Mouse (Mus musculus): Measurements from ENCODE around the gene Iffo2.

DNA sequence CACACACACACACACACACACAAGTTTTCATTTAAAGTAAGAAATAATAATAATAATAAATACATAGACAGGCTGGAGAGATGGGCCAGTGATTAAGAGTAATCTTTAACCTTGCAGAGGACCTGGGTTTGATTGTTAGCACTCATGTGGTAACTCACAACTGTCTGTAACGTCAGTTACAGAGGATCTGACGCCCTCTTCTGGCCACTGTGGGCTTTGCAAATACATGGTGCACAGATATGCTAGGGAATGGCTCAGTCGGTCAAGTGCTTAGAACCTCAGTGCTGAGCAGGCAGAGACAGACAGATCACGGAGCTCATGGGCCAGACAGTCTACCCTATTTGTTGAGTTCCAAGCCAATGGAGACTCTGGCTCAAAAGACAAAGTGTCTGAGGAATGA lies 24.6 kb upstream of the Iffo2 start:
- TF ChIP-seq CTCF (conservative IDR thresholded peaks at IDR 0.05 in 1 of 2, IDR thresholded peaks at IDR 0.05 in 1 of 2; ENCODE audit: low read depth in 2 of 2, low read length in 2 of 2) (no peak), ZKSCAN1 (IDR thresholded peaks at IDR 0.05; ENCODE audit: borderline replicate concordance, low read depth, low read length) (no peak), POLR2A (IDR thresholded peaks at IDR 0.05; ENCODE audit: low read depth, low read length) (no peak)
